Mouse (Mus musculus) liver, embryonic 13.5 days (tissue): ENCODE data around the gene Rarres1. TPM values are rescaled to one million over a fixed set of nuclear protein-coding genes. Genes with fewer than 3 reads are reported as not detected.
A peak's percentile ranks its signal among the peaks of the same experiment; 100 is the strongest.

ENCODE experiments used
- ATAC-seq: fragments of 200-750 bp; cut with Nextera tagmentation; 2 replicates; pipeline ENCODE4 v1.8.0; 2017; ENCODE audit warnings: low read depth, mild to moderate bottlenecking, moderate number of reproducible peaks, moderate library complexity
- DNase-seq: peaks from one replicate; pipeline ENCODE4 v3.0.0; 2022
- H3K27ac ChIP-seq: fragments of 300-500 bp; sonication (generic); 2 replicates; pipeline ENCODE4 v1.5.1; 2015; ENCODE audit warnings: moderate library complexity, mild to moderate bottlenecking, inconsistent platforms
- H3K27me3 ChIP-seq: fragments of 300-500 bp; sonication (generic); 2 replicates; pipeline ENCODE4 v1.6.1; 2015; ENCODE audit warnings: mild to moderate bottlenecking, inconsistent platforms
- H3K36me3 ChIP-seq: fragments of 300-500 bp; sonication (generic); 2 replicates; pipeline ENCODE4 v1.6.1; 2015; ENCODE audit warnings: mild to moderate bottlenecking, inconsistent platforms
- H3K4me1 ChIP-seq: fragments of 300-500 bp; sonication (generic); replicated peaks from 2 replicates; pipeline ENCODE4 v1.6.1; 2015; ENCODE audit warnings: inconsistent platforms
- H3K4me2 ChIP-seq: fragments of 300-500 bp; sonication (generic); 2 replicates; pipeline ENCODE4 v1.6.1; 2015; ENCODE audit warnings: inconsistent platforms, mild to moderate bottlenecking, moderate library complexity
- H3K4me3 ChIP-seq: fragments of 300-500 bp; sonication (generic); replicated peaks from 2 replicates; pipeline ENCODE4 v1.5.1; 2015; ENCODE audit warnings: mild to moderate bottlenecking, inconsistent platforms
- H3K9ac ChIP-seq: fragments of 300-500 bp; sonication (generic); 2 replicates; pipeline ENCODE4 v1.6.1; 2015; ENCODE audit warnings: mild to moderate bottlenecking, inconsistent platforms
- H3K9me3 ChIP-seq: fragments of 300-500 bp; sonication (generic); replicated peaks from 2 replicates; pipeline ENCODE4 v1.6.1; 2016; ENCODE audit warnings: inconsistent platforms
- WGBS: fragments of 180-500 bp; shearing (Covaris S2); methylation state at CpG from one replicate; pipeline ENCODE4 v1.1.7; 2015; ENCODE audit not compliant: insufficient replicate concordance; 5-methylcytosine and 5-hydroxymethylcytosine counted together
- polyA plus RNA-seq: library from polyadenylated mRNA; unstranded; fragments of >200 nt; fragmentation: Nextera tagmentation; extraction: Ambion mirVana; gene quantifications from 2 replicates; pipeline ENCODE4 v1.2.1, GENCODE M21; 2015

Rarres1 gene
- polyA plus RNA-seq, 1 experiment from 2014 or later = 2.0 TPM

DNA sequence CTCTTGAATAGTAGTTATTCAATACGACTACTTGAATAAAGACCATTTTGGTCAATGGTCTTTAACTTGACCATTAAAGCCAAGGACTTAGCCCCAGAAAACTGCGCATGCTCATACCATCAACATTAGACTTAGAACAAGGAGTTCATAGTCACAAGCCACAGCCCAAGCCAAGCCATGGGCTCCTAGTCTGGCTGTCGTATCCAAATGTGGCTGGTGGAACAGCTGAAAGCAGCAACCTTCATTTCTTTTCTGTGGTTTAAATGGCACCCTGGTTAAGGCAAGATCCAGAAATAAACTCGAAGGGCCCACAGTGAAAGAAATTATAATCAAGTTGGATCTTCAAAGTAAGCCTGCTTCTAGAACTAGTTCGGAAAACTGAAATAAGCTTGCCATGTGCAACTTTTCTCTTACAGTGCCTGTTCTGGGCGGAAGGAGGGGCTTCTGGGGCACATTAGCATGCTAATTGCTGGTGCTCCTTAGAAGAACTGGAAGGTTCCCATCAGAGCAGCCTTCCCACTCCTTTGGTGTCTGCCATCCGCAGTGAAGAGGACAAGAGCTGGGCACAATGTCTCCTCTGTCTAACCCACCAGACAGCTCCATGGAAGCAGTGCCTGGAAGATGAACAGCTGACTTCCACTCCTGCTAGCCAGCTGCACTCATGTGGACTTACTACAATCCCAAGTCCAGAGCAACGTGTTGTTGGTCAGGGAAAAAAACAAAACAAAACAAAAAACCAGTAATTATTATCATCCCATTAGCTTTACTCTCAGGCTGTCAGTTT is 23.0 kb downstream of the Rarres1 start:
- Histone ChIP-seq H3K4me2 (no peak overlapping the region), H3K27ac (no peak overlapping the region), H3K9me3 (no peaks in the 10 kb centered on the region), H3K27me3 (no peaks in the 10 kb centered on the region), H3K9ac (no peak overlapping the region), H3K4me1 (no peaks in the 10 kb centered on the region), H3K36me3 (no peaks in the 10 kb centered on the region), H3K4me3 (no peak overlapping the region)
- ATAC-seq (no peak), DNase-seq (no peak)
- 59% methylated on average over 8 of the region's 8 CpGs for WGBS

DNA sequence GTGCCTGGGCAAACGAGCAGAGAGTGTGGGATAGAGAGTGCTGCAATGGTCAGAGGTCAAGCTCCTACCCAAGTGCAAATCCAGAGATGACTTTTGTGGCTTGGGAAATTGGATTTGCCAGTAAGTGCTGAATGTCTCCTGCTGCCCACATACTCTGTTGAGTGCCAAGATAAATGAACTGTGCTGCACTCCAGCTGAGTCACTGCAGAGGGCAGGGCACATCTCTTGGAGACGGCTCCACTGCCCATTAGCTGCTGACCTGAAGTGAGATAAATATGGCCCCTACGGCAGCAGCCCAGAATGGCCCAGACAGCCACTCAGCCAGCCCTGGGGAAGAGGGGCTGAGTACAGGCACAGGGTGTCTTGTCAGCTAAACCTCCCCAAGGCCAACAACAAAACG is 25.2 kb downstream of the Rarres1 start:
- no peak overlapping the region for H3K4me3 ChIP-seq
- no peaks in the 10 kb centered on the region for H3K36me3 ChIP-seq
- ATAC-seq (no peak), DNase-seq (no peak)
- 35% methylated on average over 4 of the region's 4 CpGs for WGBS
- H3K27ac ChIP-seq = no peak overlapping the region
- no peaks in the 10 kb centered on the region for H3K9me3 ChIP-seq
- H3K27me3 ChIP-seq = no peaks in the 10 kb centered on the region
- no peak overlapping the region for H3K9ac ChIP-seq
- no peaks in the 10 kb centered on the region for H3K4me1 ChIP-seq
- no peak overlapping the region for H3K4me2 ChIP-seq

GRCm38 (mm10) chr3:67485233-67485632 is 30.1 kb downstream of the Rarres1 start:
- H3K36me3 ChIP-seq = no peaks in the 10 kb centered on the region
- no peaks in the 10 kb centered on the region for H3K27me3 ChIP-seq
- H3K4me2 ChIP-seq = no peak overlapping the region
- DNase-seq (no peak), ATAC-seq (no peak)
- H3K4me1 ChIP-seq = no peaks in the 10 kb centered on the region
- 62% methylated on average over 2 of the region's 2 CpGs for WGBS
- no peak overlapping the region for H3K27ac ChIP-seq
- no peaks in the 10 kb centered on the region for H3K9me3 ChIP-seq
- H3K9ac ChIP-seq = no peak overlapping the region
- H3K4me3 ChIP-seq = no peak overlapping the region

DNA sequence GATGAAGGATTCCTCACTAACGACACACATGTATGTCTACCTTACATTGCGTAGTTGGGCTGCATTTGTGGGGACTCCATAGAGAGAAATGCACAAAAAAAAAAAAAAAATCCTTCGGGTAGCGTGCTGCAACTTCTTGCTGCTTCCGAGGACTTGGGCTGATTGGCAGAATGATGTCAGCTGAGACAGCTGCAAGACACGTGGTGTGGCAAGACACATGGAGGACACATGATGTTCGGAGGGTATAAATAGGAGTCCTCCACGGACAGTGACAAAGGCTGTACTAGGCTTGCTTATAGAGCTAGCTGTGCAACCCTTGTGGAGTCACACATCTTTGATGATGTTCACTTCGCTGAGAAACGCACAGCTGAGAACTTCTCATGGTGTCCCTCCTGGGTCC is 32.9 kb downstream of the Rarres1 start:
- no peaks in the 10 kb centered on the region for H3K27me3 ChIP-seq
- DNase-seq (no peak), ATAC-seq (no peak)
- no peak overlapping the region for H3K27ac ChIP-seq
- H3K4me3 ChIP-seq = no peak overlapping the region
- no peaks in the 10 kb centered on the region for H3K9me3 ChIP-seq
- WGBS = 81% methylated on average over 10 of the region's 10 CpGs
- H3K4me1 ChIP-seq = no peaks in the 10 kb centered on the region
- no peak overlapping the region for H3K4me2 ChIP-seq
- H3K9ac ChIP-seq = no peak overlapping the region
- H3K36me3 ChIP-seq = peaks cover 10% of the 10 kb centered on the region; the same call in 1 of the 2 replicates

- no peak overlapping the region for H3K4me3 ChIP-seq
- H3K4me1 ChIP-seq = no peaks in the 10 kb centered on the region
- 80% methylated on average over 11 of the region's 11 CpGs for WGBS
- no peaks in the 10 kb centered on the region for H3K27me3 ChIP-seq
- H3K9ac ChIP-seq = no peak overlapping the region
- no peak for ATAC-seq
- DNase-seq = no peak
- H3K9me3 ChIP-seq = no peaks in the 10 kb centered on the region
- H3K36me3 ChIP-seq = peaks cover 26% of the 10 kb centered on the region
- no peak overlapping the region for H3K27ac ChIP-seq
- H3K4me2 ChIP-seq = no peak overlapping the region
Observed at GRCm38 (mm10) chr3:67479806-67480205, 35.5 kb downstream of the Rarres1 start.

DNA sequence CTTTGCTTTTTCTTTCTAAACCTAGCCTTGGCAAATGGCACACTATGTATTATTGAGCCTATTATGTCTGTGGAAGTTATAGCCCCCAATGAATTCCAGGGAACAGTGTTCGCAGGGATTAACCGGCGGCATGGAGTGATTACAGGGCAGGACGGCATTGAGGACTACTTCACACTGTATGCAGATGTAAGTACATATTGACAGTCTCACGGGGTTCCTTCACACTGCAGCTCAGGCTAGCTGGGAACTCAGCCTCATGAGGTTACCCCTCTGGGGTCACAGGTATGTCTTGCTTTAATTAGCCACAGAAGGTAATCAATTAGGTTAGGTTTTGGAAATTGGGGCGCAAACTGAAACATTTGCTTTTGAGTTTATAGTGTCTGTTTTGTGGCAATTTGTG is 41.9 kb downstream of the Rarres1 start:
- Histone ChIP-seq H3K27me3 (no peaks in the 10 kb centered on the region), H3K4me2 (no peak overlapping the region), H3K27ac (no peak overlapping the region), H3K4me1 (peaks cover 14% of the 10 kb centered on the region), H3K36me3 (peaks cover 41% of the 10 kb centered on the region), H3K9ac (no peak overlapping the region), H3K4me3 (no peak overlapping the region), H3K9me3 (no peaks in the 10 kb centered on the region)
- 87% methylated on average over 6 of the region's 6 CpGs for WGBS
- no peak for ATAC-seq
- no peak for DNase-seq

- Histone ChIP-seq H3K27me3 (no peaks in the 10 kb centered on the region), H3K4me3 (no peak overlapping the region), H3K36me3 (peaks cover 41% of the 10 kb centered on the region), H3K27ac (peak overlapping the region; percentile 36; the same call in 1 of the 2 replicates), H3K4me1 (peaks cover 14% of the 10 kb centered on the region), H3K4me2 (no peak overlapping the region), H3K9ac (no peak overlapping the region), H3K9me3 (no peaks in the 10 kb centered on the region)
- ATAC-seq = peak; percentile 94
- peak; percentile 40 for DNase-seq
- whole genome bisulfite sequencing = 47% methylated on average over 4 of the region's 4 CpGs
Observed at GRCm38 (mm10) chr3:67471408-67472127, 43.8 kb downstream of the Rarres1 start.

GRCm38 (mm10) chr3:67467281-67467680 is 48.0 kb downstream of the Rarres1 start:
- Histone ChIP-seq H3K9ac (no peak overlapping the region), H3K27me3 (no peaks in the 10 kb centered on the region), H3K4me2 (no peak overlapping the region), H3K4me1 (peaks cover 33% of the 10 kb centered on the region), H3K4me3 (no peak overlapping the region), H3K27ac (no peak overlapping the region), H3K36me3 (peaks cover 26% of the 10 kb centered on the region), H3K9me3 (no peaks in the 10 kb centered on the region)
- DNase-seq = no peak
- 86% methylated on average over 2 of the region's 2 CpGs for WGBS
- no peak for ATAC-seq

DNA sequence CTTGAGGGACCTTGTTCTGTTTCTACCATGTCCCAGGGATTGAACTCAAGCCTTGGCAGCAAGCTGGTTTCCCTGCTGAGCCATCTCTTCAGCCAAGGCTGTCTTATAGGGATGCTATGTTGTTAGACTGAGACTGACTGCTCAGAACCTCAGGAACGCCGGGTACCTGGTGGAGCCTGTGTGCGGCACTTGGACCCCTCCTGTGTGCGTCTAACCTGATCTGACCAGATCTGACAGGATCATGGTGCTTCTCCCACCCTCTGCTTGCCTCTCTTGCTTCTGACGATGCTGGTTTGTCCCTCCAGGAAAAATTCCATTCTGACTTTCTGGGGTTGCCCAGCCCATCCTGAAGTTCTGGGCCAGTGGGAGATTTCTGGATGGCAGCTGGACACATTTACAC is 48.7 kb downstream of the Rarres1 start:
- H3K9me3 ChIP-seq = no peaks in the 10 kb centered on the region

DNA sequence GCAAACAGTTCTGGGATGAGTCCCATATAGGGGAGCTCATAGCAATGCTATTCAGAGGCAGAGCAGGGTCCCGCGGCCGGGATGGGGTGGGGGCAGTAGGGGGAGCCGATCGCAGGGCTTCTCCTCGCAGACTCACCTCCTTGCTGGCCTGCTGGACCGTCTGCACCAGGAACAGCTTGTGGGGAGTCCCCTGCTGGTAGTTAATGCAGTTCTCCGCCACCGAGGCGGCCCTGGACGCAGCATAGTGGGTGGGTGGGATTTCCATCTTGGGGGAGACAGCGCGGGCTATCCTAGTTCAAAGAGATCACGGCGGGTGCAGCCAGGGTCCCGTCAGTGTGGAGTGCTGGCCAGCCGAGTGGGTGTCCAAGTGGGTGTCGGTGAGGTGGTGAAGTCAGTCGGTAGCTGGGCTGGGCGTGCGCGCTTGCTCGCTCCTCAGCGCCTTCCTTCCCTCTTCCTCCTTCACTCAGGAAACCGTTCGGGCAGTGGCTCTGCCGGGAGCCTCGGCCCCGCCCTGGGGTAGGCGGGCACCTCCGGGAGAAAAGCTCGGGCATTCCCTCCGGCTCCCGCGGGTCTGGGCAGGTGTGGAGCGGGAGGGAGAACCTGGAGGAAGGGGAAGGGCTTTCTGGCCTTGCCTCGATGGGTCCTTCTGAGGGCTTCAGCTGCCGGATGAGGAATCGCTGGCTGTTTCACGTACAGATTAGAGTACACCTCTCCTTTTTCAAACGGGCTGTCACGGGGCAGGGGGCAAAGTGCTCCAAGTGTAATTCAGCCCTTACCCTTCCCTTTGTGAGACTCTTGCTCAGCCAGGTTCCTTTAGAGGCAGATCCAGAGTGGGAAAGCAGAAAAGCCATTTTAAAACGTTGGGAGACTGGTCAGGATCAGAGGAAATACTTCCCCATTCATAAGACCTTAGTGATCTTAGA is 51.6 kb downstream of the Rarres1 start, which contains the start of gene Lxn:
Gene Lxn, minus strand, starts transcription at position 477 of the 923 bp plus-strand sequence.
- peaks cover 20% of the 10 kb centered on the region for H3K4me1 ChIP-seq
- peak within 1 kb of the TSS; percentile 89 for H3K4me2 ChIP-seq
- DNase-seq (peak; percentile 36), ATAC-seq (peak; percentile 90)
- peaks cover 36% of the 10 kb centered on the region for H3K36me3 ChIP-seq
- peak within 1 kb of the TSS; percentile 32; the same call in 1 of the 2 replicates for H3K27ac ChIP-seq
- H3K4me3 ChIP-seq = peak within 1 kb of the TSS; percentile 63
- peak within 1 kb of the TSS; percentile 72 for H3K9ac ChIP-seq
- H3K27me3 ChIP-seq = no peaks in the 10 kb centered on the region
- no peaks in the 10 kb centered on the region for H3K9me3 ChIP-seq
- 2% methylated on average over 43 of the region's 43 CpGs for WGBS

More for the DNA sequence above, 48.7 kb downstream of the Rarres1 start:
- ATAC-seq (no peak), DNase-seq (no peak)
- H3K9ac ChIP-seq = no peak overlapping the region
- no peak overlapping the region for H3K27ac ChIP-seq
- peaks cover 27% of the 10 kb centered on the region for H3K36me3 ChIP-seq
- peaks cover 26% of the 10 kb centered on the region for H3K4me1 ChIP-seq
- H3K27me3 ChIP-seq = no peaks in the 10 kb centered on the region
- WGBS = 84% methylated on average over 5 of the region's 5 CpGs
- H3K4me3 ChIP-seq = no peak overlapping the region
- H3K4me2 ChIP-seq = no peak overlapping the region

DNA sequence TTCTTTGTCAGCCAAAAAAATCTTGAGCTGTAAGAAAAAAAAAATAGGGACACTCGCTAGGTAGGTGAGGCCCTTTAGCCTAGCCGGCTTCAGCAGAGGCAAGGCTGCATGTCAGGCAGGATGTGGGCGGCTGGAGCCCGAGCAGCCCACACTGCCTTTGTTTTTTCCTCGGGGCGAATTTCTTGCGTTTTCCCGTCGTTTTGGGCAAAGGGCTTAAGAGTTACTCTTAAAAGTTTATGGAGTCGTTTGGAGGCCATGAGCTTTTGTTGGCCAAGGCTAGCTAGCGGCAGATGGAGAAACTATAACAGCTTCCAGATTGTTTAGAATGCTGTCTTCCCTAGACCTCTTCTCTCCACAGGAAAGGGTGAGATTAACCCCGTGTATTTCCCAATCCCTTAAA is 52.3 kb downstream of the Rarres1 start:
- 5% methylated on average over 12 of the region's 12 CpGs for WGBS
- ATAC-seq (no peak), DNase-seq (no peak)
- peak overlapping the region; percentile 32; the same call in 1 of the 2 replicates for H3K27ac ChIP-seq
- peak overlapping the region; percentile 89 for H3K4me2 ChIP-seq
- peak overlapping the region; percentile 72 for H3K9ac ChIP-seq
- peak overlapping the region; percentile 63 for H3K4me3 ChIP-seq
- H3K27me3 ChIP-seq = no peaks in the 10 kb centered on the region
- no peaks in the 10 kb centered on the region for H3K9me3 ChIP-seq
- H3K36me3 ChIP-seq = peaks cover 37% of the 10 kb centered on the region
- peaks cover 20% of the 10 kb centered on the region for H3K4me1 ChIP-seq
